Mouse (Mus musculus) midbrain, embryonic 12.5 days (tissue): ENCODE measurements around the gene Enc1. TPM values are rescaled to one million over a fixed set of nuclear protein-coding genes. Genes with fewer than 3 reads are reported as not detected.

Source experiments
- ATAC-seq: fragments of 200-750 bp; cut with Nextera tagmentation; 2 replicates; pipeline ENCODE4 v1.8.0; 2017; ENCODE audit warnings: low read depth, moderate TSS enrichment, moderate library complexity; ENCODE audit not compliant: low FRiP score
- H3K27ac ChIP-seq: fragments of 300-500 bp; sonication (generic); replicated peaks from 2 replicates; pipeline ENCODE4 v1.5.1; 2016; ENCODE audit warnings: mild to moderate bottlenecking
- H3K27me3 ChIP-seq: fragments of 300-500 bp; sonication (generic); 2 replicates; pipeline ENCODE4 v1.6.1; 2016; ENCODE audit warnings: mild to moderate bottlenecking
- H3K36me3 ChIP-seq: fragments of 300-500 bp; sonication (generic); 2 replicates; pipeline ENCODE4 v1.6.1; 2016
- H3K4me1 ChIP-seq: fragments of 300-500 bp; sonication (generic); 2 replicates; pipeline ENCODE4 v1.6.1; 2016
- H3K4me2 ChIP-seq: fragments of 300-500 bp; sonication (generic); replicated peaks from 2 replicates; pipeline ENCODE4 v1.6.1; 2016; ENCODE audit warnings: mild to moderate bottlenecking, moderate library complexity
- H3K4me3 ChIP-seq: fragments of 300-500 bp; sonication (generic); 2 replicates; pipeline ENCODE4 v1.5.1; 2016; ENCODE audit warnings: mild to moderate bottlenecking
- H3K9ac ChIP-seq: fragments of 300-500 bp; sonication (generic); replicated peaks from 2 replicates; pipeline ENCODE4 v1.6.1; 2016; ENCODE audit warnings: mild to moderate bottlenecking, moderate library complexity
- H3K9me3 ChIP-seq: fragments of 300-500 bp; sonication (generic); 2 replicates; pipeline ENCODE4 v1.6.1; 2016; ENCODE audit warnings: mild to moderate bottlenecking
- WGBS: fragments of 180-500 bp; shearing (Covaris S2); methylation state at CpG from one replicate; pipeline ENCODE4 v1.1.7; 2016; 5-methylcytosine and 5-hydroxymethylcytosine counted together
- polyA plus RNA-seq: library from polyadenylated mRNA; unstranded; fragments of >200 nt; fragmentation: Nextera tagmentation; extraction: Ambion mirVana; gene quantifications from 2 replicates; pipeline ENCODE4 v1.2.1, GENCODE M21; 2016

The Enc1 gene
- 21.9 and 22.0 TPM in 2 replicates for polyA plus RNA-seq

- Histone ChIP-seq H3K4me3 (peak within 1 kb of the TSS; percentile 93), H3K9me3 (no peaks in the 10 kb centered on the region), H3K4me2 (peak within 1 kb of the TSS; percentile 71), H3K9ac (peak within 1 kb of the TSS; percentile 96), H3K27me3 (peaks cover 12% of the 10 kb centered on the region; the same call in 1 of the 2 replicates), H3K36me3 (peaks cover 15% of the 10 kb centered on the region), H3K4me1 (peaks cover 65% of the 10 kb centered on the region), H3K27ac (peak within 1 kb of the TSS; percentile 97)
- ATAC-seq: peak; percentile 89
- under 1% methylated on average over 88 of the region's 89 CpGs for WGBS
Observed at GRCm38 (mm10) chr13:97240965-97241786, at the start of gene Enc1. Enc1 (plus strand) TSS chr13:97241105.

GRCm38 (mm10) chr13:97192649-97193048 is 48.3 kb upstream of the Enc1 start:
- H3K4me3 ChIP-seq: no peak overlapping the region
- ATAC-seq: no peak
- H3K36me3 ChIP-seq: no peaks in the 10 kb centered on the region
- 90% methylated on average over 11 of the region's 11 CpGs for WGBS
- H3K9me3 ChIP-seq: no peaks in the 10 kb centered on the region
- no peak overlapping the region for H3K27ac ChIP-seq
- H3K4me1 ChIP-seq: no peaks in the 10 kb centered on the region
- H3K9ac ChIP-seq: no peak overlapping the region
- H3K27me3 ChIP-seq: peaks cover 5% of the 10 kb centered on the region; the same call in 1 of the 2 replicates
- H3K4me2 ChIP-seq: no peak overlapping the region

- Histone ChIP-seq H3K4me2 (no peak overlapping the region), H3K4me1 (0 out of 2 replicates have a peak, but pooled peaks cover 2% of the 10 kb centered on the region), H3K27me3 (peaks cover 5% of the 10 kb centered on the region; the same call in 1 of the 2 replicates), H3K36me3 (no peaks in the 10 kb centered on the region), H3K9ac (no peak overlapping the region), H3K27ac (no peak overlapping the region), H3K9me3 (no peaks in the 10 kb centered on the region), H3K4me3 (no peak overlapping the region)
- no peak for ATAC-seq
- WGBS: 74% methylated on average over 7 of the region's 7 CpGs
Observed at GRCm38 (mm10) chr13:97193420-97193819, 47.5 kb upstream of the Enc1 start.

- H3K4me1 ChIP-seq: 0 out of 2 replicates have a peak, but pooled peaks cover 3% of the 10 kb centered on the region
- H3K36me3 ChIP-seq: no peaks in the 10 kb centered on the region
- ATAC-seq: no peak
- H3K9me3 ChIP-seq: no peaks in the 10 kb centered on the region
- no peak overlapping the region for H3K4me3 ChIP-seq
- 58% methylated on average over 12 of the region's 12 CpGs for WGBS
- H3K9ac ChIP-seq: no peak overlapping the region
- no peak overlapping the region for H3K27ac ChIP-seq
- H3K4me2 ChIP-seq: no peak overlapping the region
- H3K27me3 ChIP-seq: peaks cover 5% of the 10 kb centered on the region; the same call in 1 of the 2 replicates
Observed at GRCm38 (mm10) chr13:97196186-97196924, 44.5 kb upstream of the Enc1 start.

- H3K4me2 ChIP-seq: no peak overlapping the region
Observed at GRCm38 (mm10) chr13:97196925-97197218, 44.0 kb upstream of the Enc1 start.

GRCm38 (mm10) chr13:97197932-97198562 is 42.9 kb upstream of the Enc1 start, which contains the start of gene Hexb:
Hexb (minus strand) TSS chr13:97198357.
- H3K4me1 ChIP-seq: 0 out of 2 replicates have a peak, but pooled peaks cover 3% of the 10 kb centered on the region
- H3K4me2 ChIP-seq: peak within 1 kb of the TSS; percentile 89
- under 1% methylated on average over 45 of the region's 45 CpGs for WGBS
- H3K27ac ChIP-seq: no peak within 1 kb of the TSS
- H3K9me3 ChIP-seq: no peaks in the 10 kb centered on the region
- peak; percentile 91 for ATAC-seq
- H3K36me3 ChIP-seq: no peaks in the 10 kb centered on the region
- peaks cover 5% of the 10 kb centered on the region; the same call in 1 of the 2 replicates for H3K27me3 ChIP-seq
- H3K9ac ChIP-seq: peak within 1 kb of the TSS; percentile 72
- H3K4me3 ChIP-seq: peak within 1 kb of the TSS; percentile 56

More at GRCm38 (mm10) chr13:97196925-97197218, 44.0 kb upstream of the Enc1 start:
- 91% methylated on average over 2 of the region's 2 CpGs for WGBS
- Histone ChIP-seq H3K9me3 (no peaks in the 10 kb centered on the region), H3K4me3 (no peak overlapping the region), H3K4me1 (0 out of 2 replicates have a peak, but pooled peaks cover 3% of the 10 kb centered on the region), H3K36me3 (no peaks in the 10 kb centered on the region), H3K27ac (no peak overlapping the region), H3K27me3 (peaks cover 5% of the 10 kb centered on the region; the same call in 1 of the 2 replicates), H3K9ac (no peak overlapping the region)
- no peak for ATAC-seq

- Histone ChIP-seq H3K27ac (no peak overlapping the region), H3K4me3 (no peak overlapping the region), H3K9ac (no peak overlapping the region), H3K4me1 (0 out of 2 replicates have a peak, but pooled peaks cover 3% of the 10 kb centered on the region), H3K4me2 (no peak overlapping the region), H3K27me3 (peaks cover 5% of the 10 kb centered on the region; the same call in 1 of the 2 replicates), H3K36me3 (no peaks in the 10 kb centered on the region), H3K9me3 (no peaks in the 10 kb centered on the region)
- WGBS: 89% methylated on average over 2 of the region's 2 CpGs
- no peak for ATAC-seq
Observed at GRCm38 (mm10) chr13:97199123-97199522, 41.8 kb upstream of the Enc1 start.

- Histone ChIP-seq H3K36me3 (no peaks in the 10 kb centered on the region), H3K9ac (no peak overlapping the region), H3K27me3 (peaks cover 5% of the 10 kb centered on the region; the same call in 1 of the 2 replicates), H3K4me2 (no peak overlapping the region), H3K9me3 (no peaks in the 10 kb centered on the region), H3K27ac (no peak overlapping the region), H3K4me3 (no peak overlapping the region), H3K4me1 (0 out of 2 replicates have a peak, but pooled peaks cover 9% of the 10 kb centered on the region)
- ATAC-seq: no peak
- WGBS: 84% methylated on average over 7 of the region's 7 CpGs
Observed at GRCm38 (mm10) chr13:97201076-97201475, 39.8 kb upstream of the Enc1 start.

GRCm38 (mm10) chr13:97201896-97202295 is 39.0 kb upstream of the Enc1 start:
- Histone ChIP-seq H3K4me3 (no peak overlapping the region), H3K9me3 (no peaks in the 10 kb centered on the region), H3K4me2 (no peak overlapping the region), H3K27ac (no peak overlapping the region), H3K9ac (no peak overlapping the region), H3K27me3 (peaks cover 3% of the 10 kb centered on the region; the same call in 1 of the 2 replicates), H3K4me1 (0 out of 2 replicates have a peak, but pooled peaks cover 9% of the 10 kb centered on the region), H3K36me3 (no peaks in the 10 kb centered on the region)
- 84% methylated on average over 4 of the region's 4 CpGs for WGBS
- ATAC-seq: no peak

- Histone ChIP-seq H3K4me1 (0 out of 2 replicates have a peak, but pooled peaks cover 6% of the 10 kb centered on the region), H3K27me3 (no peaks in the 10 kb centered on the region), H3K9ac (no peak overlapping the region), H3K4me3 (peak overlapping the region; percentile 37), H3K9me3 (no peaks in the 10 kb centered on the region), H3K4me2 (peak overlapping the region; percentile 61), H3K36me3 (no peaks in the 10 kb centered on the region), H3K27ac (0 out of 2 replicates have a peak overlapping the region, but pooled peaks have one; percentile 39)
- WGBS: 14% methylated on average over 18 of the region's 18 CpGs
- peak; percentile 58; the same call in 1 of the 2 replicates for ATAC-seq
Observed at GRCm38 (mm10) chr13:97205052-97205701, 35.7 kb upstream of the Enc1 start.

GRCm38 (mm10) chr13:97206046-97206445 is 34.9 kb upstream of the Enc1 start:
- ATAC-seq: no peak
- WGBS: 87% methylated on average over 2 of the region's 2 CpGs
- Histone ChIP-seq H3K36me3 (no peaks in the 10 kb centered on the region), H3K4me1 (0 out of 2 replicates have a peak, but pooled peaks cover 6% of the 10 kb centered on the region), H3K9ac (no peak overlapping the region), H3K4me3 (no peak overlapping the region), H3K9me3 (no peaks in the 10 kb centered on the region), H3K27me3 (no peaks in the 10 kb centered on the region), H3K27ac (no peak overlapping the region), H3K4me2 (no peak overlapping the region)
